Mouse (Mus musculus) midbrain, embryonic 10.5 days (tissue): ENCODE results near the gene Plekhg1. TPM values are rescaled to one million over a fixed set of nuclear protein-coding genes. Genes with fewer than 3 reads are reported as not detected.
A peak's percentile ranks its signal among the peaks of the same experiment; 100 is the strongest.

ENCODE experiments used
- DNase-seq: peaks from one replicate; pipeline ENCODE4 v3.0.0-alpha.2; 2017; ENCODE audit warnings: low spot score
- H3K27ac ChIP-seq: fragments of 300-500 bp; sonication (generic); replicated peaks from 2 replicates; pipeline ENCODE4 v1.5.1; 2016; ENCODE audit warnings: mild to moderate bottlenecking
- H3K27me3 ChIP-seq: fragments of 300-500 bp; sonication (generic); 2 replicates; pipeline ENCODE4 v1.6.1; 2016; ENCODE audit warnings: low read depth, mild to moderate bottlenecking; ENCODE audit not compliant: poor library complexity, severe bottlenecking
- H3K36me3 ChIP-seq: fragments of 300-500 bp; sonication (generic); 2 replicates; pipeline ENCODE4 v1.6.1; 2016; ENCODE audit warnings: mild to moderate bottlenecking, moderate library complexity
- H3K4me1 ChIP-seq: fragments of 300-500 bp; sonication (generic); 2 replicates; pipeline ENCODE4 v1.6.1; 2016
- H3K4me3 ChIP-seq: fragments of 300-500 bp; sonication (generic); 2 replicates; pipeline ENCODE4 v1.5.1; 2016; ENCODE audit warnings: mild to moderate bottlenecking, moderate library complexity
- H3K9me3 ChIP-seq: fragments of 300-500 bp; sonication (generic); replicated peaks from 2 replicates; pipeline ENCODE4 v1.6.1; 2016; ENCODE audit warnings: mild to moderate bottlenecking
- WGBS: fragments of 180-500 bp; shearing (Covaris S2); methylation state at CpG from one replicate; pipeline ENCODE4 v1.1.7; 2016; 5-methylcytosine and 5-hydroxymethylcytosine counted together
- polyA plus RNA-seq: library from polyadenylated mRNA; unstranded; fragments of >200 nt; fragmentation: Nextera tagmentation; extraction: Ambion mirVana; gene quantifications from 2 replicates; pipeline ENCODE4 v1.2.1, GENCODE M21; 2016

Plekhg1 gene
- polyA plus RNA-seq, 1 experiment from 2014 or later: 11.7 TPM

- H3K27me3 ChIP-seq: no peaks in the 10 kb centered on the region
- no peak overlapping the region for H3K27ac ChIP-seq
- 88% methylated on average over 5 of the region's 5 CpGs for WGBS
- no peak overlapping the region for H3K4me3 ChIP-seq
- H3K36me3 ChIP-seq: peaks cover under 1% of the 10 kb centered on the region; the same call in 1 of the 2 replicates
- peaks cover 4% of the 10 kb centered on the region; the same call in 1 of the 2 replicates for H3K4me1 ChIP-seq
- peaks cover under 1% of the 10 kb centered on the region; the same call in 1 of the 2 replicates for H3K9me3 ChIP-seq
- no peak for DNase-seq
Observed at GRCm38 (mm10) chr10:3844430-3844829, 104.3 kb downstream of the Plekhg1 start.

GRCm38 (mm10) chr10:3847021-3847420 is 106.9 kb downstream of the Plekhg1 start:
- Histone ChIP-seq H3K4me1 (peaks cover 18% of the 10 kb centered on the region), H3K9me3 (peaks cover 7% of the 10 kb centered on the region; the same call in 1 of the 2 replicates), H3K4me3 (no peak overlapping the region), H3K36me3 (peaks cover 6% of the 10 kb centered on the region), H3K27ac (no peak overlapping the region), H3K27me3 (no peaks in the 10 kb centered on the region)
- WGBS: 44% methylated on average over 2 of the region's 2 CpGs
- DNase-seq: no peak

- Histone ChIP-seq H3K4me3 (no peak overlapping the region), H3K9me3 (peaks cover 7% of the 10 kb centered on the region; the same call in 1 of the 2 replicates), H3K27me3 (no peaks in the 10 kb centered on the region), H3K36me3 (peaks cover 6% of the 10 kb centered on the region), H3K4me1 (peaks cover 36% of the 10 kb centered on the region), H3K27ac (peak overlapping the region; percentile 76)
- DNase-seq: no peak
- 10% methylated on average over 2 of the region's 2 CpGs for WGBS
Observed at GRCm38 (mm10) chr10:3851461-3851860, 111.3 kb downstream of the Plekhg1 start.

- Histone ChIP-seq H3K4me3 (no peak overlapping the region), H3K36me3 (peaks cover 6% of the 10 kb centered on the region), H3K27ac (peak overlapping the region; percentile 76; the same call in 1 of the 2 replicates), H3K9me3 (peaks cover 7% of the 10 kb centered on the region; the same call in 1 of the 2 replicates), H3K27me3 (no peaks in the 10 kb centered on the region), H3K4me1 (peaks cover 40% of the 10 kb centered on the region)
- WGBS: 72% methylated on average over 3 of the region's 3 CpGs
- DNase-seq: no peak
Observed at GRCm38 (mm10) chr10:3852733-3853132, 112.6 kb downstream of the Plekhg1 start.

- WGBS: 7% methylated on average over 5 of the region's 5 CpGs
- Histone ChIP-seq H3K27ac (peak overlapping the region; percentile 75), H3K27me3 (no peaks in the 10 kb centered on the region), H3K4me3 (no peak overlapping the region), H3K9me3 (no peaks in the 10 kb centered on the region), H3K36me3 (no peaks in the 10 kb centered on the region), H3K4me1 (peaks cover 64% of the 10 kb centered on the region)
- no peak for DNase-seq
Observed at GRCm38 (mm10) chr10:3857912-3858311, 117.7 kb downstream of the Plekhg1 start.

GRCm38 (mm10) chr10:3858437-3858836 is 118.3 kb downstream of the Plekhg1 start:
- no peaks in the 10 kb centered on the region for H3K9me3 ChIP-seq
- 25% methylated on average over 4 of the region's 4 CpGs for WGBS
- H3K27me3 ChIP-seq: no peaks in the 10 kb centered on the region
- no peak overlapping the region; the same call in 1 of the 2 replicates for H3K4me3 ChIP-seq
- peak; percentile 54 for DNase-seq
- H3K27ac ChIP-seq: peak overlapping the region; percentile 75
- H3K4me1 ChIP-seq: peaks cover 64% of the 10 kb centered on the region
- H3K36me3 ChIP-seq: no peaks in the 10 kb centered on the region

- 28% methylated on average over 11 of the region's 11 CpGs for WGBS
- H3K9me3 ChIP-seq: no peaks in the 10 kb centered on the region
- DNase-seq: no peak
- H3K36me3 ChIP-seq: no peaks in the 10 kb centered on the region
- H3K27ac ChIP-seq: peak overlapping the region; percentile 75
- H3K4me1 ChIP-seq: peaks cover 68% of the 10 kb centered on the region
- H3K4me3 ChIP-seq: no peak overlapping the region
- no peaks in the 10 kb centered on the region for H3K27me3 ChIP-seq
Observed at GRCm38 (mm10) chr10:3858961-3859714, 119.0 kb downstream of the Plekhg1 start.

GRCm38 (mm10) chr10:3863411-3864195 is 123.4 kb downstream of the Plekhg1 start:
- Histone ChIP-seq H3K36me3 (peaks cover 5% of the 10 kb centered on the region; the same call in 1 of the 2 replicates), H3K27me3 (no peaks in the 10 kb centered on the region), H3K9me3 (peaks cover 6% of the 10 kb centered on the region), H3K4me3 (peak overlapping the region; percentile 58), H3K4me1 (peaks cover 64% of the 10 kb centered on the region), H3K27ac (peak overlapping the region; percentile 92)
- peak; percentile 57 for DNase-seq
- WGBS: 12% methylated on average over 12 of the region's 12 CpGs

GRCm38 (mm10) chr10:3864196-3864540 is 124.0 kb downstream of the Plekhg1 start:
- H3K27me3 ChIP-seq: no peaks in the 10 kb centered on the region
- peak; percentile 19 for DNase-seq

GRCm38 (mm10) chr10:3867298-3867697 is 127.1 kb downstream of the Plekhg1 start:
- peaks cover 32% of the 10 kb centered on the region for H3K4me1 ChIP-seq
- no peak overlapping the region for H3K4me3 ChIP-seq
- H3K27me3 ChIP-seq: no peaks in the 10 kb centered on the region
- no peak for DNase-seq
- H3K27ac ChIP-seq: no peak overlapping the region
- H3K9me3 ChIP-seq: peaks cover 7% of the 10 kb centered on the region
- H3K36me3 ChIP-seq: peaks cover 18% of the 10 kb centered on the region

More at GRCm38 (mm10) chr10:3864196-3864540, 124.0 kb downstream of the Plekhg1 start:
- H3K27ac ChIP-seq: peak overlapping the region; percentile 92
- peaks cover 59% of the 10 kb centered on the region for H3K4me1 ChIP-seq
- WGBS: 28% methylated on average over 6 of the region's 6 CpGs
- H3K9me3 ChIP-seq: peaks cover 6% of the 10 kb centered on the region
- H3K36me3 ChIP-seq: peaks cover 5% of the 10 kb centered on the region; the same call in 1 of the 2 replicates
- H3K4me3 ChIP-seq: peak overlapping the region; percentile 58

- no peak for DNase-seq
- H3K4me1 ChIP-seq: no peaks in the 10 kb centered on the region
- H3K27me3 ChIP-seq: no peaks in the 10 kb centered on the region
- peaks cover 20% of the 10 kb centered on the region for H3K9me3 ChIP-seq
- H3K4me3 ChIP-seq: no peak overlapping the region
- H3K27ac ChIP-seq: no peak overlapping the region
- peaks cover 36% of the 10 kb centered on the region for H3K36me3 ChIP-seq
- 88% methylated on average over 5 of the region's 5 CpGs for WGBS
Observed at GRCm38 (mm10) chr10:3870828-3871227, 130.7 kb downstream of the Plekhg1 start.

- H3K4me1 ChIP-seq: no peaks in the 10 kb centered on the region
- H3K27me3 ChIP-seq: no peaks in the 10 kb centered on the region
- no peak overlapping the region for H3K4me3 ChIP-seq
- peaks cover 15% of the 10 kb centered on the region for H3K9me3 ChIP-seq
- DNase-seq: no peak
- 94% methylated on average over 6 of the region's 6 CpGs for WGBS
- no peak overlapping the region for H3K27ac ChIP-seq
- peaks cover 38% of the 10 kb centered on the region for H3K36me3 ChIP-seq
Observed at GRCm38 (mm10) chr10:3873467-3873866, 133.3 kb downstream of the Plekhg1 start.
